Mouse (Mus musculus): ENCODE data around the gene Pdpr. TPM values are rescaled to one million over a fixed set of nuclear protein-coding genes. Genes with fewer than 3 reads are reported as not detected.
"Not testable (repeated sequence)": the region's sequence is repeated elsewhere in the genome, so short reads cannot be mapped to it uniquely, and the experiment has no call there.

Pdpr gene
- total RNA-seq, 2 experiments from 2014 or later = 25.9 to 26.1 TPM

DNA sequence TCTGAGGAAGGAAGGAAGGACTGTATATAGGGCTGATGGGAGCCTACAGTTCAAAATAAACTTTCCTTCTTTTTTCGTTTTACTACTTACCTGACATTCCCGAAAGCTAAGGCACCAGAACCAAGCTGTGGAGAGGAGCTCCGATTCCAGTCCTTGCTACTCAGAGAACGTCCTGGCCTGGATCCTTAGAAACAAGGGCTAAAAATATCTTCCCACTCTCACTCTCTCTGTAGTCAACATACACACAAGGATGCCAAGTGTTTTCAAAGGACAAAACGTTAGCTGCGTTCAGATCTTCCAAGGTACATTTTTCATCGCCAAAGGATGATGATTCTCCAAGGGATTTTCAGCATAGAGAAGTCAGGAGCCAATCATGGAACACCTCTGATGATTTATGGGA is 2.7 kb upstream of the Pdpr start:
- DNase-seq = no peak

DNA sequence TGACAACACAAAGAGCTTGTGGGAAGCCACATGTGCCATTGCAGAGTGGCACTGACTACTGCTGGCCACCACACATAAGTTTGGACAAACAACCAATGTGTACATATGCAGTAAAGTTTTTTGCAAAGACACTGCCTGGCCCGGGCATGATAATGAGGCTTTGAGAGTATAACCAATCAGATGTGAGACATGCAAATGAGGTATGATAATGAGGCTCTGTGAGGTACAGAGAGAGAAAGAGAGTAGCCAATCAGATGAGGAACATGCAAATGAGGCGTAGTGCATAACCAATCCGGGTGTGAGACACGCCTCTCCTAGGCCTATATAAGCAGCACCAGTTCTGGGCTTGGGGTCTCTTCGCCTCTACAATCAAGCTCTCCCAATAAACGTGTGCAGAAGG is 2.1 kb upstream of the Pdpr start, which contains the start of gene Clec18a:
TSS of gene Clec18a (minus strand) at position 101 of the 400 bp plus-strand sequence.
- not testable (repeated sequence) for DNase-seq

DNA sequence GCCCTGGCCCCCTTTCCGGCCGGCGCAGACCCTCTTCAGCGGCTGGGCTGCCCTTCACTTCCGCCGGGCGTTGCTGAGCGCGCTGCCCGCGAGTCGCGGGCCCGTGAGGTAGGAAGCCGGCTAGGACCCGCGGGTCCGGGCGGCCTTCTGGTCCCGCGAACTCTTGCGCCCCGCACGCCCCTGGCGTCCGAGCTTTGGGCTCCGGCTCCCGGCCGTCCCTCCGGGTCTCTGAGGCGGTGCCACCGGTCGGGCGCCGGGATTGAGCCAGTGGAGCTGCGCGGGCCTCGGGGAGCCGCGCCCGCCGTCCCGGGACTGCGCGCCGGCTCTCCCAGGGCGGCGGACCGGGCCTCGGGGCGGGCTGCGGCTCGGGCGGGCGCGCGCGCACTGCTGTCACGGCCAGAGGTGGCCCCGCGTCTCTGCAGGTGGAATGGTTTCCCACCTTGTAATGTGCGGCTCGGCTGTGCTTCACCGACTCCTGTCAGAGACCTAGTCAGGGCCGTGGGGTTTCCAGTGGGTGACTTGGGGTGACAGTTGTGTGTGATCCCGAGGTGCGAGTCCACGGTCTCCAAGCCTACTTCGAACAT is 381 bp downstream of the Pdpr start:
- peak; percentile 27 to 30 for DNase-seq

DNA sequence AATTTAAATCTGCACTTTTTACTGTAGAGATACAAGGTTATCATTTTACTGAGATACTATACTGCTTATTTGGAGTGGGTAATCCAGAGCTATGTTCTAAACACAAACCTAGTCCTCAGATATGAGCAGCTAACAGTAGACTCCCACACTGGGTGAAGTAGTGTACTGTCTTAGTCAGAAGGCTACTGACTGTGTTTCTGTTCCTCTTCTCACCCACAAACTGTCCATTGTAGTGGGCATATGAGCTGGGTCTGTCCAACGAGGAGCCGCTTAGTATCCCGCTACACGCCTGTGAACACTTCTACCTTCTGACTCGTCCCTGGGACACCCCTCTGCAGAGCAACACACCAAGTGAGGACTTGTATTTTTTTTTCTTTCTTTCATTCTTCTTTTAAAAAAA is 20.5 kb downstream of the Pdpr start:
- DNase-seq = no peak

DNA sequence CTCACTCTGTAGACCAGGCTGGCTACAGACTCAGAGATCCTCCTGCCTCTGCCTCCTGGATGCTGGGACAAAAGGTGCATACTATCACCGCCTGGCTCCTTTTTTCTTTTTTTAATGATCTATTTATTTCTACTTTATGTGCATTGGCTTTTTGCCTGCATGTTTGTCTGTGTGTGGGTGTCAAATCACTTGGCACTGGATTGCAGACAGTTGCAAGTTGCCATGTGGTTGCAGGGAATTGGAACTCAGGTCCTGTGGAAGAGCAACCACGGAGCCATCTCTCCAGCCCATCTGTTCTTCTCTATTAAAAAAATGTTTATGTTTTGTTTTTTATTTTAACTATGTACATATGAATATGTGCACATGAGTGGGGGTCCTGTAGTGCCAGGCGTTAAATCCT is 25.1 kb downstream of the Pdpr start:
- DNase-seq = peak; percentile 50 to 58

DNA sequence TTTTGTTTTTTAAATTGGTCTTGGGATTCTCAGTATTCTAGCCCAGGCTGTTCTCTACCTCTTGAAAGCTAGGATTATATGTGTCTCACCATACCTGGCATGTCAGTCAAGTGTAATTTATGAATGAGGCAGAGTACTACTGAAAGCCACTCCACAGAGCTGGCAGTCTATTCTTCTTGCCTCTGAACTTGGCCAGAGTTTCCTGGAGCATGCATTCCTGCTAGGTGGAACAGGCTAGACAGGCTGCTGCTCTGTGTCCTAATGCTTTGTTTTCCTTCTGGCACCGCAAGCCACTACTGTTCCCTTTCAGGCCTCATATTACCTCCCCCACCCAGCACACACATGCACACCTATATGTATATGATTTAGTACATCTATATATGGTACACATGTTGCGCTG is 36.3 kb downstream of the Pdpr start:
- DNase-seq = no peak

DNA sequence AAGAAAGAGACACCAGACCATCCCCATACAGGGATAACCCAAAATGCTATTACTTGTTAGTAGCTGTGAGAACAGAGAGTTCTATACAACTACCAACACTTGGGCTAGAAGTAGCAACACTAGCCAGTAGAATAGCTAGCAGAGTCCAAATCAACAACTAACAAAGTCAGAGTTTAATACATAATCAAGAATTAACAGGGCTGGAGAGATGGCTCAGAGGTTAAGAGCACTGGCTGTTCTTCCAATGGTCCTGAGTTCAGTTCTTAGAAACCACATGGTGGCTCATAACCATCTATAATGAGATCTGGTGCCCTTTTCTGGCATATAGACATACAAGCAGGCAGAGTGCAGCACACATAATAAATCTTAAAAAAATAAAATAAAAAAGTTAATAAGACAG is 48.1 kb downstream of the Pdpr start:
- DNase-seq = no peak

DNA sequence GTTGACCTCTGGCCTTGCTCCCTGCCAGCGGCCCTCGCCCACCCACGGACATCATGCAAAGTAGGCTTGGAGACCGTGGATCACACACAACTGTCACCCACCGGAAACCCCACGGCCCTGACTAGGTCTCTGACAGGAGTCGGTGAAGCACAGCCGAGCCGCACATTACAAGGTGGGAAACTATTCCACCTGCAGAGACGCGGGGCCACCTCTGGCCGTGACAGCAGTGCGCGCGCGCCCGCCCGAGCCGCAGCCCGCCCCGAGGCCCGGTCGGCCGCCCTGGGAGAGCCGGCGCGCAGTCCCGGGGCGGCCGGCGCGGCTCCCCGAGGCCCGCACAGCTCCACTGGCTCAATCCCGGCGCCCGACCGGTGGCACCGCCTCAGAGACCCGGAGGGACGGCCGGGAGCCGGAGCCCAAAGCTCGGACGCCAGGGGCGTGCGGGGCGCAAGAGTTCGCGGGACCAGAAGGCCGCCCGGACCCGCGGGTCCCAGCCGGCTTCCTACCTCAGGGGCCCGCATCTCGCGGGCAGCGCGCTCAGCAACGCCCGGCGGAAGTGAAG is 50.5 kb downstream of the Pdpr start:
- not testable (repeated sequence) for DNase-seq

DNA sequence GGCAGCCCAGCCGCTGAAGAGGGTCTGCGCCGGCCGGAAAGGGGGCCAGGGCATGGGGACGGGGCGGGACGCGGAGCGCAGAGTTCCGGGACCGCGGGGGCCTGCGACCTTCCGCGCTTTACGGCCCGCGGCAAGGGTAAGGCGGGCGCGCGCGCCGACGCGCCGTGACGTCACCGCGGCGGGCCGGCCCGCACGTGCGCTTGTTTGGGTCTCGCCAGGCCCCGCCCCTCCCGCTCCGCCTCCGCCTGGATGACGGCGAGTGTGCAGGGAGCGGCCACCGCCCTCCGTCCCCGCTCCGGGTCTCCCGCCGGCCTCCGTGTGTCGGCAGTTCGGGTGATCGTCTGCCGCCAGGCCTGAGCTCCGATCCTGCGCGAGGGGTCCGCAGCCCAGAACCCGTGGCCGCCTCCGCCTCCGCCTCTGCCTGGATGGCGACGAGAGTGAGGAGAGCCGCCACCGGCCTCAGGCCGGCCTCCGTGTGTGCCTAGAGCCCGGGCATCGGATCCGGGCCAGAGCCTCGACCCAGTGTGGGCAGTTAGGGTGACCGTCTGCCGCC is 51.1 kb downstream of the Pdpr start:
- peak; percentile 90 to 92 for DNase-seq

DNA sequence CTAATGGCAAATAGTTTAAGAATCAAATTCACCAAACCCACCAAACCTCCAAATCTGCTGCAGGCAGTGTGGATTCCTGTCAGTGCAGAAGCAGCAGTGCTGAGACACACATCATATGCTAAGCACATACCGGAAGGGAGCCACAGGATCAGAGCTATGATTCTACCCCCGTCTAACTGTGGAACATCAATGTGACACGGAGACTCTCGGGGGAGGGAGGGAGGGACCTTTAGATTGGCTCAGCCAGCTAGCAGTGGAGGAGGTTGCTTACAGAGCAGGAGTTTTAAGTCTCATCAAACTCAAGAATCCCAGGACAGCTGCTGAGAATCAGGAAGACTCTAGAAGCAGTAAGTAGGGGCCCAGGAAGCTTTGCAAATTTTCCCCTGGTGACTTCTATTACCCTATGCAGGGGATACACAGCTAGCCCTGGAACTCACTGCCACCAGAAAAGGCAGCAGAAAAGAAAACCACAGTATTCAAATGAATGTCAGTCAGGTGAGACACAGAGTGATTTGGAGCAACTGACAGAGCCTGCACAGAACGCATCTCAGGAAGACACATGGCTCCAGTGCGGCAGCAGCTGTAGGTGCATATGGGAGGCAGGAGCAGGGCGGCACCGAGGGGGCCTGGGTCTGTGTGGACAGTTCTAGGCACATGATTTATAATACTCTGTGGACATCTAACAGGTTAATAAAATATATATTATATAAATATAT is 61.4 kb downstream of the Pdpr start:
- no peak for DNase-seq

DNA sequence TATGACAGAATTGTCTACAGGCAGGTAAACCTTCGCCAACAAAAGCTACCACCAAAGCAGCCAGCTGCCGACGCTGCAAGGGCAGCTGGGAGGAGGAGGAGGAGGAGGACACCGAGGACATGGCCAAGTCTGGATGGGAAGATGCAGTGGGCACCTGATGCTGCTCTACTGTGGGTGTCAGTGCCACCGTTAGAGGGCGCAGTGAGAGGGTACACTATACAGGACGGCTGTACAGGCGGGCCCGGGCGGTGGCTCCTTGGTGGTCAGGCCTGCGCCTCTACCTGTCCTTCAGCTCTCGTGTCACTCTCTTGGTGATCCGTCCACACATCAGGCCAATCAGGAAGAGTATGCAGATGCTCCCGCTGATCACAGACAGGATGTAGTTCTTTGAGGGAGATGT is 63.2 kb downstream of the Pdpr start:
- DNase-seq = peak; percentile 25 to 29

DNA sequence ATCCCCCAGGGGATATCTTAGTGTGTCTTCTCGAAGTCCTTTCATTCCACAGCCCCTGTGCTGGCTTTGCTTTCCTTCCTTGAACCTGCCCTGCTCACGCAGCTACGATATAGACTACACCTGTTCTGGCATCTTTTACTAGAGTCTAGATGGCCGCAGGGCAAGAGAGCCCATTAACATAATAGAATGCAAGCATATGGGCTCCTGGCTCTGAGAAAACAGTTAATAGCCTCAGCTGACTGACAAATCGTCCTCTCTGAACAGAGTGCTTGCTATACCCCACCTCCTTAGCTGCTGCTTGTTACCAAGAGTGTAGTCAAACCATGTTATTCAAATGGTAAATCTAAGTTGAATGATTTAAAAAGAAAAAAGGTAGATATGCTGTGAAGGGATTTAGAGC is 77.2 kb downstream of the Pdpr start:
- no peak for DNase-seq

DNA sequence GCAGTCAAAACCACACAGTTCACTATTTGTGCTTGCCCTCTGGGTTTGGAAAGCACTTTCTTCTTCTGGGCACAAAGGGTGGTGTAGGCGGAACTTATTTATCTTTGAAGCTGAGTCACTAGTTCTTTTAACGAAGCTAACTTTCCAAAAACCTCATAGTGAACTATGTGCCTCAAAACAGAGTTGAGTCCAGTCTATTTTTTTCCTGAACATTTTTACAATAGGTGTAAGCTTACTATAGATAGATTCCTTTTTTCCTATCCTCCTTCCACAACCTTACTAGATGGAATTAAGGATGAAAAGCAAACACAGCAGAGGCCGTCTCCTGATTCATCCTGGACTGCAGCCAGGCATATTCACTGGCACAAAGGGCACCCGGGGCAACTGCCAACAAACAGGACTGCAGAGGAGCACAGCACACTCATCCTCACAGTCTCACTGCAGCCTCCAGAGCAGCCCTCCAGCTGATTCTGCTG is 91.1 kb downstream of the Pdpr start:
- peak; percentile 31 to 36 for DNase-seq

Other genes with a start within 250 kb of the Pdpr start
- gene Cog4, start 248.0 kb upstream of the Pdpr start, total RNA-seq (2021) = 10 to 100 TPM; 58.6 to 67.6 TPM
- 10 to 100 TPM; 73.1 to 76.9 TPM for gene Sf3b3, start 247.8 kb upstream of the Pdpr start, total RNA-seq (2021)
- 10 to 100 TPM; 20.8 to 24.0 TPM for gene Fuk, start 192.1 kb upstream of the Pdpr start, total RNA-seq (2021)
- gene St3gal2, start 174.7 kb upstream of the Pdpr start, total RNA-seq (2021) = 10 to 100 TPM; 94.9 to 95.6 TPM
- 10 to 100 TPM; 28.9 to 31.0 TPM for gene Ddx19a, start 96.8 kb upstream of the Pdpr start, total RNA-seq (2021)
- 10 to 100 TPM; 19.9 TPM for gene Ddx19b, start 62.9 kb upstream of the Pdpr start, total RNA-seq (2021)
- 10 to 100 TPM; 85.2 to 88.8 TPM for gene Aars, start 61.5 kb upstream of the Pdpr start, total RNA-seq (2021)
- not detected for gene Exosc6, start 38.3 kb upstream of the Pdpr start, total RNA-seq (2021)
- gene Clec18a, start 2.2 kb upstream of the Pdpr start, total RNA-seq (2021) = 1 to 10 TPM; 1.1 to 1.2 TPM
- gene Glg1, start 164.6 kb downstream of the Pdpr start, total RNA-seq (2021) = 100 to 1,000 TPM; 140 to 142 TPM
- 10 to 100 TPM; 20.5 to 22.1 TPM for gene Rfwd3, start 205.6 kb downstream of the Pdpr start, total RNA-seq (2021)
- gene Mlkl, start 243.5 kb downstream of the Pdpr start, total RNA-seq (2021) = 1 to 10 TPM in 1 of 2 experiments, under 1 TPM in 1; 0.20 to 1.0 TPM